Mouse (Mus musculus) liver, embryonic 14.5 days (tissue): Measurements from ENCODE around the gene Apip.

Experiments used
- CTCF ChIP-seq: IDR thresholded peaks from 2 replicates; pipeline ENCODE4 v1.5.1; 2016; ENCODE audit warnings: antibody characterized with exemption, low read depth, control low read depth
- EP300 ChIP-seq: IDR thresholded peaks from 2 replicates; pipeline ENCODE4 v1.6.1; 2016; ENCODE audit warnings: antibody characterized with exemption, low read depth

DNA sequence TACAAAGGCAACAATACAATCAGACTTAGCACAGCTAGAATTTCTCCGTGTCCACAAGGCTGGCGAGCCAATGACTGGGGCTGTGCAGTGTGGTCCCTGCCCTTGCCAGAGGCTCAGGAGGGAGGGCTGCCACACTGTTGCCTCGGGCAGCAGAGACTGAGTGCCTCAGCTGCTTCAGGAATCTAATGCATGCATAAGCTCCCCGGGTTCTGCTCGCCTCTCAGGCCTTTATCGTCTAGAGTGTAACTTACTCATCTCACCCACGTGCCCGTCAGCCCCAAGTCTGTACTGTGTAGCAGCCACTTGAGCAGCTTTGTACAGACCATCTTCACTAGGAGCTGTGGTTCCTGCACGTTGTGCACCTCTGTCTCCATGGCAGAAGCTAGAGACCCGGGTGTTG lies 12.2 kb downstream of the Apip start:
- no peak for TF ChIP-seq EP300
- TF ChIP-seq CTCF, result no peak
